Mouse (Mus musculus) testis, postnatal 10 days (tissue): ENCODE measurements around the gene Them7.

Experiments
- DNase-seq: peaks from one replicate; pipeline ENCODE4 v3.0.0; 2021; ENCODE audit warnings: low spot score

The Them7 gene

GRCm38 (mm10) chr2:105379682-105380081, 155.6 kb downstream of the Them7 start:
- DNase-seq: no peak

DNA sequence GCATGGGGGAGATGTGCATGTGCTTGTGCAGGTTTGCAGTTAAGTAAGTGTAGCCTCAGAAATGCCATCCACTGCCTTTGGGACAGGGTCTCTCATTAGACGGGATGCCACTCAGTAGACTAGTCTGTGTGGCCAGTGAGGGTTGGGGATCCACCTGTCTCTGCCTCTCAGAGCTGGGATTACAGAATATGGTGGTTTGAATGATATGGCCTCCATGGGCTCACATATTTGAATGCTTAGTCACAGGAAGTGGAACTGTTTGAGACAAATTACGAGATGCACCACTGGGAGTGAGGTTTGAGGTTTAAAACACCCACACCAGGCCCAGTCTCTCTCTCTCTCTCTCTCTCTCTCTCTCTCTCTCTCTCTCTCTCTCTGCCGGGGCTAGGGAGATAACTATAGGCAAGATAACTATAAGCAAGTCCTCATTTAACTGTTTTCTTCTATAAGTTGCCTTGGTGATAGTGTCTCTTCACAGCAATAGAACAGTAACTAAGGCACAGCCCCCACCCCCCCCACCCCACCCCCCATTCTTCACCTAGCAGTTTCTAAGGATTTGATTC, 156.7 kb downstream of the Them7 start:
- no peak for DNase-seq

DNA sequence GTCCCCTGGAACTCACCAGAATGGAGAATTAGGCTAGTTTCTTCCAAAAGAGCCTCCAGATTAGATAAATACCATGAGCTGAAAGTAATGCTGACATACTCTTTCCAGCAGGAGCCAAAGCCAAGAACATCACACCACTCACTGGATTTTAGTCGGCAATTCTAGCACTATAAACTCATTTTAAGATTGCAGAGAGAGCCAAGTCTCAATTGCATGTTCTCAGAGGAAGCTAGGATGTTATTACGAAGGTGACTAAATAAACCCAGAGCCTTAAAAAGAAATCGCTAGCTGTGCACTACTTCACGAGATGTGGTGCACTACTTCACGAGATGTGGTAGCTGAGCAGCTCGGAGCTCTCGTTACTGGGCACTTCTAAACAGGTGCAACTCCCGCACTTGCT, 158.9 kb downstream of the Them7 start:
- DNase-seq: no peak

- DNase-seq: no peak
Observed at GRCm38 (mm10) chr2:105384998-105385397, 160.9 kb downstream of the Them7 start.

DNA sequence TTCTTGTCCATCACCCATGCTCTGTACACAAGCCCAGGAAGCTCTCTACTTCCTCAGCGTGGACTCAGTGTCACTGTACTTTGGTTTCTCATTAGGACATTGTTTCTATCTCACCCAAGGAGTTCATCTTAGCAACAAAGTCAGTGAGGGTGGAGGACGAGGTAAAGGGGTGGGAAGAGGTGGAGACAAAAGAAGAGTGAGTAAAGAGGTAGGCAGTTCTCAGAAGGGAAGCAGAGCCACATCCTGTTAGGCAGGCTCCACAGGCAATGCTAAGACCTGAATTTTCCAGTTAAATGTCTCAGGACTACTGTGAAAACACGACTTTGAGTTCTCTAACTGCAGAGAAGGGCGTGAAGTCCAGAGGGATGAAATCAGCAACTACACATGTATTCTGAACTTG, 162.3 kb downstream of the Them7 start:
- DNase-seq: no peak

DNA sequence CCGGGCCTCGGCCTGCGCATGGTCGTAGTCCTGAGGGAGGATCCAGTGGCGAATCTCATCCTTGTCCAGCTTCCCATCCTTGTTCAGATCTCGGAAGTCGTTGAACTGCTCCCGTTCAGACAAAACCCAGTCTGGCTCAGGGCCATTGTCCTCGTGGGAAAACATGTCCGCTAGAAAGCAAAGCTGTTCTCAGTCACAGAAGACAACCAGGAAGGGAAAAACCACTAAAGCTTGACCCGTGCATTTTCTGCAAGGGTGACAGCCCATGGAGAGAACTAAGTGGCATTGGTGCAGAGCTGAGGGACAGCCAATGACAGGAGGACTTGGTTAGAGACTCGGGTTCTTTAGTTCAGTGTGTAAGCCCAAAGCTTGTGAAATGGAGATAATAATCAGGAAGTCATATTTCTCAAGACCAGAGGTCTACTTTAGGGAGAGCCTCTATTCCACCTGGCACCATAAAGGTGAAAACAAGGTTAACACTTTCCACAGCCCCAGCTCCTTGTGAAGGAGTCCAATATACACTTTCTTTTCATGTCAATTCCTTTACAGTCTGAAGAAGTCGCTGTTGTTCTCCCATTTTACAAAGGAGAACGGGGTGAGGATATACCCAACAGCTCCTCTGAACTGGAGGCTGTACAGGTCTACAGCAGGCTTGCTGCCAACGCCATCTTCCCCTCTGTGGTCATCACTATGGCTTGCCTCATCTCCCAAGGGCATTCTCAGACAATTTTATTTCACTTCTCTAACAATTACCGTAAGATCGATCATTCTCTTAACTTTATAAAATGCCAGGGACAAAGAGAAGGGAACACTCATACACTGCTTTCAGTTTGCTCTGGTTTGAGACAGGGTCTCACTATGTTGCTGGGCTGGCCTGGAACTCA, 165.1 kb downstream of the Them7 start:
- no peak for DNase-seq

DNA sequence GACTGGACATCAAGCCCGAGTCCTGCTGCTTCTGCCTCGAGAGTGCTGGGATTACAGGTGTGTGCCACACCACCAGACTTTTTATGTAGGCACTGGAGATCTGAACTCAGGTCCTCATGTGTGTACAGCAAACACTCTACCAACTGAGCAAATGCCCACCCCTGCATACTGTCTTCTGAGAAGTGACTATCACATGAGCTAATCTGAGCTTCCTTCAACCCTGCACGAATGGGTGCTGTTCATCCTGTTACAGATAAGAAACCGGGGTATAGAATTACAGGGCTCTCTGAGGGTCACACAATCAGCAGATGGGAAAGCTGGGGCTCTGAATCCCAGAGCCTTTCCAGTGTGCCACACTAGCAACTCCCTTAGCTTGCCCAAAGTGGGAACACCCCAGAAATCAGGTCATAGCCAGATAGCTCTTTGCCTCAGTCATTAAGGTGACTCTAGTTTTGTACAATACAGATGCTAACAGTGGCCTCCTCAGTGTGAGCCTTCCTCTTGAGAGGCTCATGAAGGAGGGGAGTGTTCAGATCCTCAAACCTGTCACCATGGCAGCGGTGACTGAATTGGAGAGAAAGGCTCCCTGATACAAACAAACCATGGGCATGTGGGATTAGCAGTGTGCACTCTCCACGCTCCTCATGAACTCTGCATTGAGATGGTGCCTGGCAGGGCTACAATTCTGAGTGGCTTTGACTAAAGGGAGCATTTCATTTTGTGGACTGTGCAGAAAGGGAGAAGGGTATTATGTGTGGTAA, 166.7 kb downstream of the Them7 start:
- no peak for DNase-seq

DNA sequence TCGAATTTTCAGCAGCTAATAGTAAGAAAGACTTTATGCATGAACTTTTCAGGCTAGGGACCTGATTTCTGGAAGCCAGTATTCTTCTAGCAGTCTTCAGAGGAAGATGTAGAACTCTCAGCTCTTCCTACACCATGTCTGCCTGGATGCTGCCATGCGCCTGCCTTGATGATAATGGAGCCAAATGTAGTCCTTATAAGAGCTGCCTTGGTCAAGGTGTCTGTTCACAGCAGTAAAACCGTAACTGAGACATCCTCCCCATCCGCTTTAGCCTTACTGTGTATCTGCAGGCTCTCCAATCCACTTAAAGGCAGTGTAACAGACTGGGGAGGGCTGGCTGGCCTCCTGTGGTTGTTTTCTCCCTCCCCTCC, 167.3 kb downstream of the Them7 start:
- no peak for DNase-seq

GRCm38 (mm10) chr2:105392514-105392913, 168.4 kb downstream of the Them7 start:
- no peak for DNase-seq

DNA sequence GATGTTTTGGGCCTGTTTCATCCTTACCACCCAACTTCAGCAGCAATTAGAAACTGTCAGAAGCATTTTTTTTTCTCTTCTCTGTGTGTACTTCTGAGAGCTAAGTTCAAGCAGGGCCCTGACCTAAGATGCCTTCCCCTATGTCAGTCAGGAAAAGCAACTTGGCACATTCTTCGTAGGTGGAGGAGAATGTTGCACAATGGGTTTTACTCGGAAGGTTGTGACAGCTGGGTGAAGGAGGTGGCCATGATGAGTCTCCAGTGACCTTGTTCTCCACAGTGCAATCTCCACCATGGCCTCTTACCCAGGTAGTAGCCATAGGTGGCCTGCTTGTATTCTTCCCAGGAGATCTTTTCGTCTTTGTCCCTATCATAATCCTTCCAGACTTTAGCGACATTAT, 170.3 kb downstream of the Them7 start:
- DNase-seq: no peak

DNA sequence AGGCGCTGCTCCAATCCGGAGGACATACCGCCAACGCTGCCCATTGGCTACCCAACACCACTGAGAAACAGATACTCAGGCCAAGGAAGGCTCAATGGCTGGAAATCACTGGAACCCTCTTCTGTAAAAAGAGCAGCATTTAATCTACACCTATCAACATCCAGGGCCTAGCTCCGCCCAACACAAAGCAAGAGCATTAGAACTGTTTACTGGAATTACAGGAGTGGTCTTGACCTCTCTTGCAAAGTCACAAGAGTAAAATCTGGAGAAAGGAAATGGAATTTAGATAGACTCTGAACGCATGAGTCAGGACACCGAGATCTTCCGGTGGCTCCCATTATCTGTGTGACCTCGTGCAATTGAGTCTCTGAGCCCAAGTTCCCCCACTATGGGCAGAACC, 171.9 kb downstream of the Them7 start:
- no peak for DNase-seq

- DNase-seq: no peak
Observed at GRCm38 (mm10) chr2:105397446-105398211, 173.5 kb downstream of the Them7 start.

- no peak for DNase-seq
Observed at GRCm38 (mm10) chr2:105398636-105399084, 174.5 kb downstream of the Them7 start.

DNA sequence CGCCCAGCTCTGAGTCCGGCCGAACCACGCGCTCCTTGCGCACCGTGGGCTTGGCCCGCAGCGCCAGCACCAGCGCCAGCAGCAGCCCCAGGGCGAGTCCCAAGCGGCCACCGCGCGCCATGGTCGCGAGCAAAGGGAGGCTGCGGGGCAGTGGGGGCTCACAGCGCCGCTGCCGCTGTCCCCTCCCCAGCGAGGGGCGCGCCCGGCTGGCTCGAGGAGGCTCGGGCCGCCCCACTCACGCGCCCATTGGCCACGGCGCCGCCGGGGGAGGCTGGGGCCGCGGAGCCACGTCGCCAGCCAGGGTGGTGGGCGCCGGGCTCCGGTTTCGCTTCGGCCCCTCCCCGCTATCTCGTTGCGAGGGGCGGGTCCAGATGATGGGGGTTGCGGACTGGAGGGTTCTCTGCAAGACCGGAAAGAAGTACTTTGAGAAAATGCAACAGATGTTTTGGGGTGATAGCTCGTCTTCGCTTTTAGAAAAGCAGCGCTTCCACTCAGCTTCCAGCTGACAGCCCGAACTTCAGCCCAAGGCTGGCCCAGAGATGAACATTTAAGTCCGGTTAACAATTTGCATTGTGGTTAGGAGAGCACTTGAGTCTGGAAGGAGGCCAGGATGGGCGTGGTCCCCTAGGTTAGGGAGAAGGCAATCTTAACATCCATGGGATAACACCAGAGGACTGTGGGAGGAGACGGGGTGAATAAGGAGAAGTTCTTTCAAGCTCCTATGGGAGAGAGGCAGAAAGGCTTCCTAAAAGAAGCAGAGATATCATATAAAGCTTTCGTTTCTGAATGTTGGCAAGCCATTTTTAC, 175.2 kb downstream of the Them7 start, which contains the start of gene Rcn1:
Rcn1 (minus strand) TSS at position 235 of the 807 bp plus-strand sequence.
- peak; percentile 90 for DNase-seq

- DNase-seq: no peak
Observed at GRCm38 (mm10) chr2:105400558-105400957, 176.4 kb downstream of the Them7 start.

GRCm38 (mm10) chr2:105402180-105402579, 178.1 kb downstream of the Them7 start:
- DNase-seq: no peak

GRCm38 (mm10) chr2:105408511-105408910, 184.4 kb downstream of the Them7 start:
- DNase-seq: no peak

DNA sequence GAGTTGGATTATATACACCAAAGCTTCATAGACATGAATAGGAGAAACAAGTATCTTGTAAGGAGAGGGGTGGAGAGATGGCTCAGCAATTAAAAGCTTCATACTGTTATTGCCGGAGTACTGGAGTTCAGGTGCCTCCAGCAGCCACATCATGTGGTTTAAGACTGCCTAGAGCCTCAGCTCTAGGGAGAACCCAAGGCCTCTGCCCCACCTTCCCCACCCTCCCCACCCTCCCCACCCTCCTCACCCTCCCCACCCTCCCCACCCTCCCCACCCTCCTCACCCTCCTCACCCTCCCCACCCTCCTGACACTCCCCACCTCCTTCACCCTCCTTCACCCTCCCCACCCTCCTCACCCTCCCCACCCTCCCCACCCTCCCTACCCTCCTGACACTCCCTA, 185.1 kb downstream of the Them7 start:
- no peak for DNase-seq

DNA sequence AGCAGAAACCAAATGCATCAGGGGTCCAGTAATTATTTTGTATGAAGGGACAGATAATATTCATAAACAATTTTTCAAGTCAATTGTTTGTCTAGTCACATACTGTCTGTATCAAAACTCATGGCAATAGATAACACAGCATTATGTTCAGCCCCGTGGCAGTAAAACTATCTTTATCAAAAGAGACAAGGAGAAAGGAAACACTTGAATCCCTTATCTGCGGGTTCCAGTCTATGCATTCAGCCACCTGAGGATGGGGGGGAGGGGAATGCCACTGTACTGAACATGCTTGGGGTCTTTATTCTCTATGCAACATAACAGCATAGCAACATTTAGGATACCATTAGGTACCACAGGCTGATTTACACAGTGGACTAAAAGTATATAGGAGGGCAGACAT, 190.2 kb downstream of the Them7 start:
- DNase-seq: no peak

GRCm38 (mm10) chr2:105416046-105416659, 192.0 kb downstream of the Them7 start:
- no peak for DNase-seq
